Mouse (Mus musculus) lung, embryonic 14.5 days (tissue): ENCODE measurements at regions not wholly inside any gene's neighbourhood (a gene's known extent, or its start where the extent isn't known, plus 50 kb on each side); places are given as distances from the start of the nearest gene placed in this dataset.

Source experiments
- ATAC-seq: fragments of 200-750 bp; cut with Nextera tagmentation; 2 replicates; pipeline ENCODE4 v1.8.0; 2017; ENCODE audit warnings: mild to moderate bottlenecking, moderate TSS enrichment, moderate library complexity; ENCODE audit not compliant: insufficient read depth
- DNase-seq: peaks from one replicate; pipeline ENCODE4 v3.0.0-alpha.2; 2015
- H3K27ac ChIP-seq: fragments of 300-500 bp; sonication (generic); 2 replicates; pipeline ENCODE4 v1.5.1; 2014; ENCODE audit warnings: low read depth, mild to moderate bottlenecking, moderate library complexity
- H3K27me3 ChIP-seq: fragments of 300-500 bp; sonication (generic); 2 replicates; pipeline ENCODE4 v1.6.1; 2014; ENCODE audit warnings: low read length, control low read depth; ENCODE audit not compliant: insufficient read depth
- H3K36me3 ChIP-seq: fragments of 300-500 bp; sonication (generic); 2 replicates; pipeline ENCODE4 v1.6.1; 2014; ENCODE audit warnings: control low read depth; ENCODE audit not compliant: insufficient read depth
- H3K4me1 ChIP-seq: fragments of 300-500 bp; sonication (generic); 2 replicates; pipeline ENCODE4 v1.6.1; 2014; ENCODE audit warnings: antibody characterized with exemption, control low read depth; ENCODE audit not compliant: insufficient read depth
- H3K4me2 ChIP-seq: fragments of 300-500 bp; sonication (generic); 2 replicates; pipeline ENCODE4 v1.6.1; 2014; ENCODE audit warnings: mild to moderate bottlenecking
- H3K4me3 ChIP-seq: fragments of 300-500 bp; sonication (generic); 2 replicates; pipeline ENCODE4 v1.5.1; 2014; ENCODE audit warnings: low read depth, low read length
- H3K9ac ChIP-seq: fragments of 300-500 bp; sonication (generic); 2 replicates; pipeline ENCODE4 v1.6.1; 2014
- H3K9me3 ChIP-seq: fragments of 300-500 bp; sonication (generic); 2 replicates; pipeline ENCODE4 v1.6.1; 2016; ENCODE audit warnings: low read depth, low read length, control low read depth
- CTCF ChIP-seq: IDR thresholded peaks from 2 replicates; pipeline ENCODE4 v1.5.1; 2016; ENCODE audit warnings: antibody characterized with exemption, low read depth
- WGBS: fragments of 180-500 bp; shearing (Covaris S2); extraction: QIAGEN DNeasy Blood & Tissue Kit; methylation state at CpG from one replicate; pipeline ENCODE4 v1.1.7; 2014; 5-methylcytosine and 5-hydroxymethylcytosine counted together

DNA sequence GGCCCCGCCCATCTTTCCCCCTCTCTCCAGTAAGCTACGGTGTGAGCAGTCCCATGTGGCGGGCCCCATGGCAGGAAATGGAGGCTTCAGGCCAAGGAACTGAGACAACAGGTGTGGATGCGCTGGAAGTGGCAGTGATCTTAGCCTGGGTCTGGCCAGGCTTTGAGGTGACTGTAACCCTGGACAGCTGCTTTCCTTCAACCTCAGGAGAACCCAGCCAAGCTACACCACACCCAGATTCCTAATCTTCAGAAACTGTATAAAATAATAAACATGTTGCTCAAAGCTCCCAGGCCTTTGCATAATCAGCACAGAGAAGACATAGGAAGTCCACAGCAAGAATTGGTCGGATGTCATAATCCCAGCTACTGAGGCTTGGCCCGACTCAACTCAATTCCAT is 56.8 kb upstream of the Egln3 start:
- DNase-seq, result peak; percentile 36
- WGBS, result 44% methylated on average over 6 of the region's 6 CpGs
- Histone ChIP-seq H3K4me3 (no peak overlapping the region), H3K27ac (no peak overlapping the region), H3K36me3 (no peaks in the 10 kb centered on the region), H3K9ac (no peak overlapping the region), H3K4me2 (no peak overlapping the region), H3K9me3 (no peaks in the 10 kb centered on the region), H3K27me3 (no peaks in the 10 kb centered on the region; the same call in 1 of the 2 replicates), H3K4me1 (peaks cover 26% of the 10 kb centered on the region)
- no peak for ATAC-seq
- TF ChIP-seq CTCF, result no peak

DNA sequence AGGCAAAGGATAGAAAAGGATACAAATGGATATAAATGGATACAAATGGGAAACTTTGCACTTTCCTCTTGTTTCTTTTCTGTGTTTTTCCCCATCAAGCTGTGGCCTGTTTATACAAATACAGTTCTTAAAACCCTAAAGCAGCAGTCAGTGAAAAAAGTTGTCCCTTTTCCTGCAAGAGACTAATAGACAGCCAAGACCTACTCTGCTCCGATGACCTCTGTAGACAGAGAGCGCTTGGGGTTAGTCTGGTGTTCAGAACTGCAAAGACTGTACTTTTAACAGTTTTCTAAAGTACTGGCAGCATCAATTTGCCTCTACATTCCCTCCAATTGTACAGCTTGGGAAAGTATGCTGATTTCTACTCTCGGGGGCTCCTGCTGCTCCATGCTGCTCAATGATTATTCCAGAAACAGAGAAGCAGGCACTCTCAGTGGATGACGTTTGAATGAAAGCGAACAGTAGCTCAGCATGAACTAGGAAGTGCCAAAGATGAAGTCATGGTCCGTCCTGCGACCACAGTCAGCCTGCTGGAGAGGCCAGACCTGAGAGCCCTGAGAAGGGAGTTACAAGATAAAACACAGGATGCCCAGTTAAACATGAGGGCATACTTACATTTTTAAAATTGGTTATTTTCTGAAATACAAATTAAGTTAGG is 54.2 kb upstream of the Egln3 start:
- Histone ChIP-seq H3K27me3 (no peaks in the 10 kb centered on the region), H3K36me3 (no peaks in the 10 kb centered on the region), H3K27ac (no peak overlapping the region), H3K9me3 (no peaks in the 10 kb centered on the region), H3K4me3 (no peak overlapping the region), H3K4me1 (peaks cover 8% of the 10 kb centered on the region; the same call in 1 of the 2 replicates), H3K4me2 (no peak overlapping the region), H3K9ac (no peak overlapping the region)
- ATAC-seq (no peak), DNase-seq (no peak)
- TF ChIP-seq CTCF, result no peak
- WGBS, result 63% methylated on average over 7 of the region's 7 CpGs

DNA sequence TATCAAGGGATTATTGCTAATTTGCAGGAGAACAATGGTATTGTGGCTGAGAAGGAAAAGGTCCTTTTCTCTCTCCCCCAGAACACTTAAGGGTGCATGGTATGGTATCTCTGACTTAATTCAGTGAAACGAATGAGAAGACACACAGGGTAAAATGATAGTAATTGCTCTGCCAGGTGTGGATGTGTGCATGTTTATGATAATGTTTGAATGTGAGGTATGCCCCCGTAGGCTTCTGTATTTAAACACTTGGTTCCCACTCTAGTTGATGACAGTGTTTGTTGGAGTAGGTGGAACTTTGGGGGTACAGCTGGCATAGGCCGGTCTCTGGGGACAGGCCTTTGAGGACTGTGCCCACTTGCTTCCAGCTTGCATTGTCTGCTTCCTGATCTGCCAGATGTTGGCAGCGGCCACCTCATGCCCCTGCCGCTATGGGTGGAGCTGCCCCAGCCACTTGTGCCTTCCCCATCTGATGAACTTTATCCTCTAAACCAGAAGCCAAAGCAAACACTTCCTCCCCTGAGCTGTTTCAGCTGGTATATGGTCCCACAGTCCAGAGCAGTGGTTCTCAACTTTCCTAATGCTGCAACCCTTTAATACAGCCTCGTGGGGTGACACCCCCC is 53.0 kb upstream of the Egln3 start:
- no peak overlapping the region for H3K4me2 ChIP-seq
- no peak overlapping the region for H3K27ac ChIP-seq
- H3K9me3 ChIP-seq, result no peaks in the 10 kb centered on the region
- WGBS, result 65% methylated on average over 6 of the region's 6 CpGs
- no peak overlapping the region for H3K4me3 ChIP-seq
- no peaks in the 10 kb centered on the region for H3K4me1 ChIP-seq
- no peaks in the 10 kb centered on the region for H3K36me3 ChIP-seq
- DNase-seq (no peak), ATAC-seq (no peak)
- TF ChIP-seq CTCF, result no peak
- no peak overlapping the region for H3K9ac ChIP-seq
- H3K27me3 ChIP-seq, result no peaks in the 10 kb centered on the region
